Mouse (Mus musculus): ENCODE data around the gene Igflr1. TPM values are rescaled to one million over a fixed set of nuclear protein-coding genes. Genes with fewer than 3 reads are reported as not detected.

The Igflr1 gene
- polyA plus RNA-seq, 1 experiment from 2014 or later, result 2.8 TPM

GRCm38 (mm10) chr7:30559443-30559954 is 5.7 kb upstream of the Igflr1 start, which contains the start of gene Lin37:
TSS of gene Lin37 (minus strand) at chr7:30559838.
- peak; percentile 89 for ATAC-seq (ENCODE audit: low read depth)
- peaks cover 23% of the 10 kb centered on the region; the same call in 1 of the 2 replicates for H3K36me3 ChIP-seq (ENCODE audit: control insufficient read depth, insufficient read depth, low read length)
- under 1% methylated on average over 20 of the region's 20 CpGs for WGBS
- peak within 1 kb of the TSS; percentile 62 for H3K9ac ChIP-seq (replicated peaks; ENCODE audit: low read depth, low read length)
- H3K27ac ChIP-seq (ENCODE audit: low read depth, low read length), result peak within 1 kb of the TSS; percentile 18; the same call in 1 of the 2 replicates
- H3K27me3 ChIP-seq (ENCODE audit: control insufficient read depth, insufficient read depth, low read length), result no peaks in the 10 kb centered on the region
- no peaks in the 10 kb centered on the region for H3K9me3 ChIP-seq (ENCODE audit: control insufficient read depth, low read length)
- H3K4me1 ChIP-seq (ENCODE audit: control insufficient read depth, insufficient read depth, low read length), result peaks cover 12% of the 10 kb centered on the region
- peak within 1 kb of the TSS; percentile 52 for H3K4me3 ChIP-seq (ENCODE audit: low read depth, low read length)
- H3K4me2 ChIP-seq (ENCODE audit: low read depth, low read length), result peak within 1 kb of the TSS; percentile 87

- H3K27ac ChIP-seq (ENCODE audit: low read depth, low read length), result no peak overlapping the region
- H3K36me3 ChIP-seq (ENCODE audit: control insufficient read depth, insufficient read depth, low read length), result peaks cover 15% of the 10 kb centered on the region; the same call in 1 of the 2 replicates
- no peak for ATAC-seq (ENCODE audit: low read depth)
- peaks cover 12% of the 10 kb centered on the region for H3K4me1 ChIP-seq (ENCODE audit: control insufficient read depth, insufficient read depth, low read length)
- no peaks in the 10 kb centered on the region for H3K9me3 ChIP-seq (ENCODE audit: control insufficient read depth, low read length)
- no peaks in the 10 kb centered on the region for H3K27me3 ChIP-seq (ENCODE audit: control insufficient read depth, insufficient read depth, low read length)
- H3K4me2 ChIP-seq (ENCODE audit: low read depth, low read length), result peak overlapping the region; percentile 39; the same call in 1 of the 2 replicates
- no peak overlapping the region for H3K4me3 ChIP-seq (ENCODE audit: low read depth, low read length)
- H3K9ac ChIP-seq (replicated peaks; ENCODE audit: low read depth, low read length), result no peak overlapping the region
- WGBS, result 73% methylated on average over 2 of the region's 2 CpGs
Observed at GRCm38 (mm10) chr7:30560296-30560695, 4.9 kb upstream of the Igflr1 start.

- H3K27ac ChIP-seq (ENCODE audit: low read depth, low read length), result 0 out of 2 replicates have a peak overlapping the region, but pooled peaks have one; percentile 10
- no peaks in the 10 kb centered on the region for H3K27me3 ChIP-seq (ENCODE audit: control insufficient read depth, insufficient read depth, low read length)
- H3K4me1 ChIP-seq (ENCODE audit: control insufficient read depth, insufficient read depth, low read length), result peaks cover 12% of the 10 kb centered on the region
- ATAC-seq (ENCODE audit: low read depth), result 0 out of 2 replicates have a peak, but pooled peaks have one; percentile 1
- WGBS, result 1% methylated on average over 27 of the region's 27 CpGs
- H3K4me3 ChIP-seq (ENCODE audit: low read depth, low read length), result peak overlapping the region; percentile 78
- no peaks in the 10 kb centered on the region for H3K9me3 ChIP-seq (ENCODE audit: control insufficient read depth, low read length)
- peak overlapping the region; percentile 69 for H3K4me2 ChIP-seq (ENCODE audit: low read depth, low read length)
- peak overlapping the region; percentile 70 for H3K9ac ChIP-seq (replicated peaks; ENCODE audit: low read depth, low read length)
- peaks cover 16% of the 10 kb centered on the region for H3K36me3 ChIP-seq (ENCODE audit: control insufficient read depth, insufficient read depth, low read length)
Observed at GRCm38 (mm10) chr7:30562526-30563116, 2.6 kb upstream of the Igflr1 start.

- no peaks in the 10 kb centered on the region for H3K9me3 ChIP-seq (ENCODE audit: control insufficient read depth, low read length)
- H3K27ac ChIP-seq (ENCODE audit: low read depth, low read length), result peak within 1 kb of the TSS; percentile 90
- H3K9ac ChIP-seq (replicated peaks; ENCODE audit: low read depth, low read length), result peak within 1 kb of the TSS; percentile 70
- WGBS, result under 1% methylated on average over 45 of the region's 45 CpGs
- peaks cover 12% of the 10 kb centered on the region for H3K4me1 ChIP-seq (ENCODE audit: control insufficient read depth, insufficient read depth, low read length)
- peak; percentile 86 for ATAC-seq (ENCODE audit: low read depth)
- H3K27me3 ChIP-seq (ENCODE audit: control insufficient read depth, insufficient read depth, low read length), result no peaks in the 10 kb centered on the region
- peak within 1 kb of the TSS; percentile 69 for H3K4me2 ChIP-seq (ENCODE audit: low read depth, low read length)
- H3K4me3 ChIP-seq (ENCODE audit: low read depth, low read length), result peak within 1 kb of the TSS; percentile 78
- H3K36me3 ChIP-seq (ENCODE audit: control insufficient read depth, insufficient read depth, low read length), result peaks cover 20% of the 10 kb centered on the region
Observed at GRCm38 (mm10) chr7:30563117-30563905, 1.9 kb upstream of the Igflr1 start, which contains the start of the genes U2af1l4, Gm49396 and Psenen. TSS of gene U2af1l4 (plus strand) at chr7:30563301. TSS of gene Gm49396 (plus strand) at chr7:30563344. TSS of gene Psenen (minus strand) at chr7:30563627.

- WGBS, result 20% methylated on average over 6 of the region's 6 CpGs
Observed at GRCm38 (mm10) chr7:30563906-30564280, 1.3 kb upstream of the Igflr1 start.

GRCm38 (mm10) chr7:30566033-30566432 is 806 bp downstream of the Igflr1 start:
- no peaks in the 10 kb centered on the region for H3K9me3 ChIP-seq (ENCODE audit: control insufficient read depth, low read length)
- ATAC-seq (ENCODE audit: low read depth), result no peak
- H3K4me1 ChIP-seq (ENCODE audit: control insufficient read depth, insufficient read depth, low read length), result peaks cover 7% of the 10 kb centered on the region
- H3K36me3 ChIP-seq (ENCODE audit: control insufficient read depth, insufficient read depth, low read length), result peaks cover 46% of the 10 kb centered on the region
- no peak overlapping the region for H3K4me3 ChIP-seq (ENCODE audit: low read depth, low read length)
- no peak overlapping the region for H3K27ac ChIP-seq (ENCODE audit: low read depth, low read length)
- no peak overlapping the region for H3K9ac ChIP-seq (replicated peaks; ENCODE audit: low read depth, low read length)
- WGBS, result 89% methylated on average over 9 of the region's 9 CpGs
- H3K4me2 ChIP-seq (ENCODE audit: low read depth, low read length), result no peak overlapping the region
- no peaks in the 10 kb centered on the region for H3K27me3 ChIP-seq (ENCODE audit: control insufficient read depth, insufficient read depth, low read length)

More at GRCm38 (mm10) chr7:30563906-30564280, 1.3 kb upstream of the Igflr1 start:
- no peak for ATAC-seq (ENCODE audit: low read depth)
- Histone ChIP-seq H3K36me3 (ENCODE audit: control insufficient read depth, insufficient read depth, low read length) (peaks cover 26% of the 10 kb centered on the region), H3K4me3 (ENCODE audit: low read depth, low read length) (peak overlapping the region; percentile 78), H3K27me3 (ENCODE audit: control insufficient read depth, insufficient read depth, low read length) (no peaks in the 10 kb centered on the region), H3K9me3 (ENCODE audit: control insufficient read depth, low read length) (no peaks in the 10 kb centered on the region), H3K4me1 (ENCODE audit: control insufficient read depth, insufficient read depth, low read length) (peaks cover 7% of the 10 kb centered on the region), H3K9ac (replicated peaks; ENCODE audit: low read depth, low read length) (no peak overlapping the region; the same call in 1 of the 2 replicates), H3K4me2 (ENCODE audit: low read depth, low read length) (peak overlapping the region; percentile 54), H3K27ac (ENCODE audit: low read depth, low read length) (peak overlapping the region; percentile 90)

GRCm38 (mm10) chr7:30567555-30567954 is 2.3 kb downstream of the Igflr1 start:
- no peak overlapping the region for H3K27ac ChIP-seq (ENCODE audit: low read depth, low read length)
- no peak overlapping the region for H3K4me3 ChIP-seq (ENCODE audit: low read depth, low read length)
- H3K4me2 ChIP-seq (ENCODE audit: low read depth, low read length), result no peak overlapping the region
- H3K9me3 ChIP-seq (ENCODE audit: control insufficient read depth, low read length), result no peaks in the 10 kb centered on the region
- no peak overlapping the region for H3K9ac ChIP-seq (replicated peaks; ENCODE audit: low read depth, low read length)
- H3K36me3 ChIP-seq (ENCODE audit: control insufficient read depth, insufficient read depth, low read length), result peaks cover 58% of the 10 kb centered on the region
- peaks cover 7% of the 10 kb centered on the region for H3K4me1 ChIP-seq (ENCODE audit: control insufficient read depth, insufficient read depth, low read length)
- WGBS, result 92% methylated on average over 11 of the region's 11 CpGs
- ATAC-seq (ENCODE audit: low read depth), result no peak
- no peaks in the 10 kb centered on the region for H3K27me3 ChIP-seq (ENCODE audit: control insufficient read depth, insufficient read depth, low read length)

GRCm38 (mm10) chr7:30572389-30572788 is 7.2 kb downstream of the Igflr1 start:
- H3K27me3 ChIP-seq (ENCODE audit: control insufficient read depth, insufficient read depth, low read length), result no peaks in the 10 kb centered on the region
- H3K4me2 ChIP-seq (ENCODE audit: low read depth, low read length), result no peak overlapping the region
- no peaks in the 10 kb centered on the region for H3K9me3 ChIP-seq (ENCODE audit: control insufficient read depth, low read length)
- ATAC-seq (ENCODE audit: low read depth), result no peak
- no peak overlapping the region for H3K9ac ChIP-seq (replicated peaks; ENCODE audit: low read depth, low read length)
- peaks cover 89% of the 10 kb centered on the region for H3K36me3 ChIP-seq (ENCODE audit: control insufficient read depth, insufficient read depth, low read length)
- no peaks in the 10 kb centered on the region for H3K4me1 ChIP-seq (ENCODE audit: control insufficient read depth, insufficient read depth, low read length)
- WGBS, result 91% methylated on average over 5 of the region's 5 CpGs
- no peak overlapping the region for H3K27ac ChIP-seq (ENCODE audit: low read depth, low read length)
- no peak overlapping the region for H3K4me3 ChIP-seq (ENCODE audit: low read depth, low read length)
